Mouse (Mus musculus) spleen, postnatal 4 days (tissue): ENCODE measurements around the gene C1qtnf7.

ENCODE experiments used
- DNase-seq, 2 experiments: peaks; one replicate each; pipeline ENCODE4 v3.0.0; 2022; ENCODE audit warnings: low spot score in 2 of 2

Gene C1qtnf7

GRCm38 (mm10) chr5:43515401-43515976, at the start of gene C1qtnf7:
Gene C1qtnf7, plus strand, starts transcription at chr5:43515538.
- peak in 1 of 2 experiments; percentile 24 for DNase-seq

- DNase-seq: no peak
These were observed 48.6 kb upstream of the C1qtnf7 start for GRCm38 (mm10) chr5:43466762-43467161.

GRCm38 (mm10) chr5:43467214-43467613, 48.1 kb upstream of the C1qtnf7 start:
- DNase-seq: no peak

GRCm38 (mm10) chr5:43468937-43469336, 46.4 kb upstream of the C1qtnf7 start:
- no peak for DNase-seq

GRCm38 (mm10) chr5:43477953-43478352, 37.4 kb upstream of the C1qtnf7 start:
- DNase-seq: peak in 1 of 2 experiments; percentile 28

- DNase-seq: peak in 1 of 2 experiments; percentile 25
These were observed 35.3 kb upstream of the C1qtnf7 start for GRCm38 (mm10) chr5:43480046-43480445.

GRCm38 (mm10) chr5:43480786-43481185, 34.6 kb upstream of the C1qtnf7 start:
- DNase-seq: peak in 1 of 2 experiments; percentile 23

- no peak for DNase-seq
These were observed 33.5 kb upstream of the C1qtnf7 start for GRCm38 (mm10) chr5:43481824-43482223.

- DNase-seq: no peak
These were observed 13.5 kb upstream of the C1qtnf7 start for GRCm38 (mm10) chr5:43501887-43502286.

GRCm38 (mm10) chr5:43504243-43504786, 11.0 kb upstream of the C1qtnf7 start:
- DNase-seq: no peak

- DNase-seq: no peak
These were observed 6.9 kb upstream of the C1qtnf7 start for GRCm38 (mm10) chr5:43508470-43508869.

GRCm38 (mm10) chr5:43508892-43509291, 6.4 kb upstream of the C1qtnf7 start:
- no peak for DNase-seq

- no peak for DNase-seq
These were observed 4.2 kb upstream of the C1qtnf7 start for GRCm38 (mm10) chr5:43511126-43511525.

GRCm38 (mm10) chr5:43516491-43516890, 1.2 kb downstream of the C1qtnf7 start:
- no peak for DNase-seq

- DNase-seq: peak in 1 of 2 experiments; percentile 56
These were observed 2.0 kb downstream of the C1qtnf7 start for GRCm38 (mm10) chr5:43517313-43517712.

GRCm38 (mm10) chr5:43519905-43520304, 4.6 kb downstream of the C1qtnf7 start:
- no peak for DNase-seq

GRCm38 (mm10) chr5:43521369-43521768, 6.0 kb downstream of the C1qtnf7 start:
- DNase-seq: no peak

- DNase-seq: no peak
These were observed 7.5 kb downstream of the C1qtnf7 start for GRCm38 (mm10) chr5:43522866-43523265.

GRCm38 (mm10) chr5:43526874-43527584, 11.7 kb downstream of the C1qtnf7 start:
- no peak for DNase-seq

GRCm38 (mm10) chr5:43530186-43530585, 14.8 kb downstream of the C1qtnf7 start:
- no peak for DNase-seq

GRCm38 (mm10) chr5:43530886-43531285, 15.5 kb downstream of the C1qtnf7 start:
- DNase-seq: no peak

GRCm38 (mm10) chr5:43538322-43539167, 23.2 kb downstream of the C1qtnf7 start:
- DNase-seq: no peak
